Mouse (Mus musculus) retina, postnatal 7 days (tissue): Measurements from ENCODE around the gene Cnot3.
"Not testable (repeated sequence)": the region's sequence is repeated elsewhere in the genome, so short reads cannot be mapped to it uniquely, and the experiment has no call there.

Experiments used
- DNase-seq: peaks from one replicate; pipeline ENCODE4 v3.0.0-alpha.2; 2012; ENCODE audit warnings: low read depth, low spot score

Cnot3 gene

DNA sequence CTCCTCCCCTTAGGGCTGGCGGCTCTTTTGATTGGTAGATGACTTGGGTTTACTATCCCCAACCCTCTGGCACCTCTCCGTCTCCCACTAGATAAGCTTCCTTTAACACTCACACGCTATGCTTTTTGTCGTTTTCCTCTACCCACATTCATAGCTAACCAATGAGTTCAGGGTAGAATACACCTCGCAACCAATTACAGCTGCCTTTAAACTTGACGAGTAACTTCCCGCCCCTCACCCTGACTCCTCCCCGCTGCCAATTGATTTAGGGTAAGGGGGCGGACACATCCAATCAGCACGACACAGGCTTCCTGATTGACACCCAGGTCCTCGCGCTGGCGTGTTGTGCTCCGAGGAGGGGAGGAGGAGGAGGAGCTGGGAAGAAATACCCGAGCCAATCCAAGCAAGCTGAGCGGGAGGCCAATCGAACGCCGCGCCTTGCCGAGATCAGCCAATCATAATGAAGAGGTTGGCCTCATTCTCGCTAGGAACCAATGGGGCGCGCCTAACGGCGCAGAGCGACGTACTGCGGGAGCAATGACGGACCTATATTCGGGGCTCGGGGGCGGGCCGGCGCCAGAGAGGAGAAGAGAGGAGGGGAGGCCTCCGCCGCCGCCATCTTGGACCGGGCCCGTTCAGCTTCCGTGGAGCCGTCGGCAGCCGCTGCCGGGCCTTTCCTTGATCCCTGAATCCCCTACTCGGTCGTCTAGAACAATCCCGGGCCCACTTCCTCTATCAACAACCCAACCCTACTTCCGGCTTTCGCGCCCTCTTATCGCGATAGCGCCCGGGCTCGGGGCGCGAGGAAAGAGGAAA, at the start of gene Cnot3:
TSS of gene Cnot3 (plus strand) at position 597 of the 816 bp plus-strand sequence.
- peak; percentile 98 for DNase-seq

DNA sequence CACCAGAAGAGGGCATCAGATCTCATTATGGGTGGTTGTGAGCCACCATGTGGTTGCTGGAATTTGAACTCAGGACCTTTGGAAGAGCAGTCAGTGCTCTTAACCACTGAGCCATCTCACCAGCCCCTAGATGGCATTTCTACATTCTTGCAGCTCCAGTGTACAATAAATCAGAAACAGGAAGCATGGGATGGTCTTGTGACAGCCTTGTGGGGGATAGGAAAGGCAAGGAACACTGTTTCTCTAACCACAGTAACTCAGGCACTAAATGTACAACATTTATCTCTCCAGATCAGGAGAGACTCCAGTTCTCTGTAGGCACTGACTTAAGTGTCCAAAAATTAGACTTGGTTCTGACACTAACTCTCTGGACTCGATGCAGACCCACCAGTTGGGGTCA, 47.3 kb upstream of the Cnot3 start:
- not testable (repeated sequence) for DNase-seq

DNA sequence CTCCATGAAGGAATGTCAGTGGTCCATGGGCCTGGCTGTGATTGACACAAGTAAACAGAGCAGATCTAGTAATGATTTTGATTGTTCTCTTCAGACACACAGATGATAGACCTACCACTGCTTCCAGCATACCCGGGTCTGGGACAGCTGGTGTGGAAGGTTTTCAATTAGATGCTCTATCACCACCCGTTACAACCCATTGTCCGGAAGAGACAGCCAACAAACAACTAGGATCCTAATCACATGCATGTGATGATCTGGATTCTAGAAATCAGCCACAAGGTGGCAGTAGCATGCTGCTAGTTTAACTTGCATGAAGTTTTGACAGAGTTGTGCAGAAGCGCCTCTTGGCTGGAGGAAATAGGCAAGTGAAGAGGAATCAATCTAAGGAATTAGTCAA, 43.9 kb upstream of the Cnot3 start:
- DNase-seq = peak; percentile 70

DNA sequence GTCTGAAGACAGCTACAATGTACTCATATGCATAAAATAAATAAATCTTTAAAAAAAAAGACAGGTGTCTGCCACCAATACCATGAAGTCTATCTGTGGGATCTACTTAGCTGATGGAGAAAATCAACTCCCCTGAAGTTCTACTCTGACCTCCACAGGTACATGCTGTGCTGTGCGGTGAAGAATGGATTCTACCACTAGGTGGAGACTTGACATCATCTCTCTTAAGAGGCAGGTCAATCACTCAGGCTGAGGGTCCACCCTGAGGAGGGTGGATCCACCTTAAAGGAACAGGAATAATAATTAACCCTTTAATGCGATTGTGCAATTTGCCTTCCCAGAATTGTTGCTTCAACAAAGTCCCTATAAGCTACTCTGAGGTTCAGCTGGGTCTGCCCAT, 38.3 kb upstream of the Cnot3 start:
- peak; percentile 20 for DNase-seq

DNA sequence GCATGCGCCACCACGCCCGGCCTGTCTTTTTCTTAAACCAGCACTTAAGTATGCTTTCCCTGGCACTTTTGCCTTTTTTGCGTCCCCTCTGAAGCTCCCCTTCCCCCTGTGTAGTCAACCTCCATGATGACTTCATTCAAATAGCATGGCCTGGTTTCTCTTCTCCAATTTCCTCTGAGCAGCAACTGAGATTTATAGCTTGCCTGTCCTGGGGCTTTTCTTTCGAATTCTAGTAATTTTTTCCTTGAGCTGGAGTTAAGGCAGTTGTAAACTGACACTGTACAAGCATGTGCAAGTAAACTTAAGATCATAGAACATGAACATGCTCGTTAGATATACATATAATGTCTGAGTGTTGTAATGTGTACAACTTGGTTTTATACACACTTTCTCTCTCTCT, 37.7 kb upstream of the Cnot3 start:
- DNase-seq = no peak

DNA sequence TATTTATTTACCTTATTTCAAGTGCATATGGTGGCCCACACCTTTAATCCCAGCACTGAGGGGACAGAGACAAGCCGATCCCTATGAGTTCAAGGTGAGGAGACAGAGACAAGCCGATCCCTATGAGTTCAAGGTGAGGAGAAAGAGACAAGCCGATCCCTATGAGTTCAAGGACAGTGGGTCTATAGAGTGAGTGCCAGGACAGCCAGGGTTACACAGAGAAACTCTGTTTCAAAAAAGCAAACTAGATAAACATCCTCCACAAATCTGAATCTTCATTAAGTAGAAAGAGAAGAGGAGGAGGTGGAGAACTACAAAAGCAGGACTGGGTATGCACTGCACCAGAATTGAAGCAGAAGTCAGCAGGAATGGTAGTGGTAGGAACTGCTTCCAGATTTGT, 36.4 kb upstream of the Cnot3 start:
- DNase-seq = no peak

DNA sequence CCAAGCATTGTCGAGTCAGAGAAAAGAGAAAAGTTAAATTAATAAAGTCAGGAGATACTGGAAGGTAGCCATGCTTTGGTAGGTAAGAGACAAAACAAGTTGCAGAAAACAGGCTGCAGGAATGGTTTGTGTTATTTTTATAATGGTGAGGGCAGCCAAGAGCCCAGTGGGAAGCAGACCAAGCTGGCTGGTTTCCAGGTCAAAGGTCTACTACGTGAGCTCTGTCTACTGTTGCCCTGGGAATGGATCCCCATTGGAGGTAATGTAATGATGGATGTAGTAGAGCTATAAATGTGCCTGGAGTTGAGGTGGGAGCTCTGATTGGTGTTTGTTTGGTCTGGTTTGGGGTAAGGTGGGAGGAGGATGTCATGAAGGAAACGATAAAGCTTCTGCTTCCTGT, 36.0 kb upstream of the Cnot3 start:
- DNase-seq = no peak

DNA sequence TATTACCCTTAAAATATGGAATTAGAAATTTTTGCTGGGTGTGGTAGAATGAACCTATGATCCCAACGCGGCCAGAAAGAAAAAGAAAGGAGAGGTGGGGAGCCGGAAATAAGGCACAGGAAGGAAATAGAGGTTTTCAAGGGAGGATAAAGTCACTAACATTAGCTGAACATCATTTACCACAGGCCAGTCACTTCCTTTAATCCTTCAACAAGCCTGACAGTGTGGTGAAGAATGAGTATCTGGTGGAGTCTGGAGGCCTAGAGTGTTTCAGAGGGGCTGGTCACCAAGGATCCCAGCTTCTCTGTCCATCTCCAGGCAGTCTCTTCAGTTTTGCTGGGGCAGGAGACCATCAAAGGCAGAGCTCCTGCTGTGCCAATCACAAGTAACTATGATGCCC, 34.6 kb upstream of the Cnot3 start:
- DNase-seq = no peak

DNA sequence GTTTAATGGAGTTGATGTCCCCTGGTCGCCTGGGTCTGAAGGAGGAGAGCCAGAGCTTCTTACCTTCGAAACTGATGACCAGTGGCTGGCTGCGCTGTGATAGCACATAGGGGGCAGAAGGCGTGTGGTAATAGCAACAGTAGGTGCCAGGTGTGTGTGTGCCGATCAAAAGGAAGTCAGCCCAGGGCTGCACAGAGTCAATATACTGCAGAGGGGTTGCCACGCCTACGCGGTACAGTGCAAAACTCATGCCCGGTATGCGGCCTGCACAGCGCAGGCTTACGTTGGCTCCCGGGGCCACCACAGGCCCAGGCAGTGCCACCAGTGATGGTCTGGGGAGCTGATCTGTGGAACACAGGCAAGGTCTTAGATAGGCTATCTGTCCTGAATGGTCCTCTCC, 34.1 kb upstream of the Cnot3 start:
- no peak for DNase-seq

DNA sequence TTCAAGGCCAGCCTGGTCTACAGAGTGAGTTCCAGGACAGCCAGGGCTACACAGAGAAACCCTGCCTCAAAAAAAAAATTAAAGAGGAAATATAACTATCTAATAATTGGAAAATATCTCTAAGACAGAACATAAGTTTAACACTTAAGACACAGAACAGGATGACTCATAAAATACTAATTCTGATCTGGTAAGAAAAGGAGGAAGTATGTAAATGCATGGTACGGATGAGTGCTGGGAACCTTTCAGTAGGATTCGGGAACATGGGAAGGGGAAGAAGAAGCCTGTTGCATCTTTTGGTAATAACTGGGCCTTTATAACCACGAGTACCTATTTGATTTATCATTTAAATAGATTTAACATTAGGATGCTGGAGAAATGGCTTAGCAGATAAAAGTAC, 31.0 kb upstream of the Cnot3 start:
- no peak for DNase-seq

DNA sequence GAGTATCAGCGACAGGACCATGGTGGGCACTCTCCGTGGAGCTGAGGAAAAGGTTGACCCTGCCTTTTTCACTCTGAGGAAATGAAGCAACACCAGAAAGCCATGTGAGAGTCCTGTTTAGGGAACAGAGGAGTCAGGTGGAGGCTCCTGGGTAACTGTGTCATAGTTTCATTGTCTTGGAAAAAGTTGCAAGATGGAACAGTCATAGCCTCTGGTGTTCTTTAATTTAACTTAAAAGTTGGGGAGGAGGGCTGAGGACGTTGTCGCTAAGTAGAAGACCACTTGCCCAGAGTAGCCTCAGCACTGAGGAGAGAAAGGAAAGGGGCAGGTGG, 29.0 kb upstream of the Cnot3 start, which contains the start of gene Oscar:
TSS of gene Oscar (minus strand) at position 101 of the 332 bp plus-strand sequence.
- no peak for DNase-seq

DNA sequence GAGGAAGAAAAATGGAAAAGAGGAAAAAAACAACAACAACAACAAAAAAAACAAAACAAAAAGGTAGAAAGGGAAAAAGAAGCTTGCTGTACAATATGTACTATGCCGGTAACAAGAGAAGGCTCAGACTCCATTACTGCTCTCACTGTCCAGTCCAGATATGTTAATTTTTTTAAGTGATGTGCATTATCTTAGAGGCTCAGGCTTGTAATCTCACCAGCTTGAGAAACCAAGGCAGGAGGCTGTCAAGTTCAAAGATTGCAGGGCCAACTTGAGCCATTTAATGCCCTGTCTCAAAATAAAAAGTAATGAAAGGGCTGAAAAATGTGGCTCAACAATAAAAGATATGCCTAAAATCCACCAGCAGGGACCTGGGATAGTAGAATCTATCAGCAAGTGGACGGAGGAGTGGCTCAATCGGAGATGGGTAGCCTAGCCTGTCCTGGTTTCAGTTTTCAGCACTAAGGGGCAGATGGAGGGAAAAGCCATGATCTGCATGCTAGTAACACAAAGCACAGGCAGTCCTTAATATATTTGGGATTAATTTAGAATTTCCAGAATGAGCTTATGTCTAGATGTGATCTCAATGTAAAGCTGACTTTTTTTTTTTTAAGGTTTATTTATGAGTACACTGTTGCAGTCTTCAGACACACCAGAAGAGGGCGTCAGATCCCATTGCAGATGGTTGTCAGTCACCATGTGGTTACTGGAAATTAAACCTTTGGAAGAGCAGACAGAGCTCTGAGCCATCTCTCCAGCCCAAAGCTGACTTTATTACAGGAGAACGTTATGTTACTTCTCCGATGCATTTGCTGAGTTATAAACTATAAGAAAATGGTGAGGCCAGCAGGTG, 28.5 kb upstream of the Cnot3 start:
- DNase-seq = no peak

DNA sequence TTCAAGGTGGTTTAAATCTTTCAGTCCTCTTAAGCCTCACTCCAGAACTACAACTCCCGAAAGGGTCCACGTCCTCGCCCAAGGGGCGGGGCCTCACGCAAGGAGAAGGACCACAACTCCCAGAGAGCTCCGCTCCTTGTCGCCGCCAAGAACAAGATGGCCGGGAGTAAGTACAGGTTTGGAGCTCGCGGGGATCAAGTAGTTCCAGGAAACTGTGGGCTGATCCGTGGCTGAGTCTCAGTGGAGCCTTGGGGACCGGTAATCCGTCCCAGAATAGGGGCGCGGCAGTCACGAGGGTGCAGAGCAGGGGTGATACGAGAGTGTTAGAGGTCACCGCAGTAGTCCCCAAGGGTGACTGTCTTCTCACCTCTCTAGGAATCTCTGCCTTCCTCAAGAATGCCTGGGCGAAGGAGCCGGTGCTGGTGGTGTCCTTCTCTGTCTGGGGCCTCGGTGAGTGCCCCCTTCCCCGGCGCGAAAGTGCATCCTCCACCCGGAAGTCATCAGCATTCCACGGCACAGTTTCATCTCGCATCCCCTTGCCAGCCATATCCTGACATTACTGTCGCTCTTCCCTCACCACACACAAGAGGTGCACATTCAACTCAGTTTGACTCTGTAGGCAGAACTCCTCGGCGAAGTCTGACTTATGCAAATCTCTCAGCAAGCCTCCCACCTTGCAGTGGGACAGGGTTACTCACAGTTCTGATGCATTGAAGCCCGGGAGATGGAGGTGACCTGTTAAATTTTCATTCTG, 27.6 kb upstream of the Cnot3 start, which contains the start of gene Ndufa3:
TSS of gene Ndufa3 (plus strand) at position 132 of the 754 bp plus-strand sequence.
- peak; percentile 86 for DNase-seq

DNA sequence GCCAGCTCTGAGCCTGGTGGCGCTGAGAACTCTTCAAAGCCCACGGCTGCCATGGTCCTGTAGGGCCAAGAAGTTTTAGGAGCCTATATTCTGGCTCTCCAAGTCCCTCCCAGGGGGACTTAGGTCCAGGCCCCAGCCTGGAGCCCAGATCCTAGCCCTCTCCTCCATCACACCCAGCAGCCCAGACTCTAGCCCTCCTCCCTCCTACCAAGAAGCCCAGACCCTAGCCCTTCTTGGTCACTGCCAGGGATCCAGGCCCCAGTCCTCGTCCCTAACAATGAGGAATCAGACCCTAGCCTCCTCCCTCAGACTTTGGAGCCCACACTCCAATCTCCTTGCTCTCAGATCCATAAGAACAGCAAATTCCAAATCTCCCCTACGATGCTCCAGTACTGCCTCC, 16.0 kb upstream of the Cnot3 start:
- no peak for DNase-seq

DNA sequence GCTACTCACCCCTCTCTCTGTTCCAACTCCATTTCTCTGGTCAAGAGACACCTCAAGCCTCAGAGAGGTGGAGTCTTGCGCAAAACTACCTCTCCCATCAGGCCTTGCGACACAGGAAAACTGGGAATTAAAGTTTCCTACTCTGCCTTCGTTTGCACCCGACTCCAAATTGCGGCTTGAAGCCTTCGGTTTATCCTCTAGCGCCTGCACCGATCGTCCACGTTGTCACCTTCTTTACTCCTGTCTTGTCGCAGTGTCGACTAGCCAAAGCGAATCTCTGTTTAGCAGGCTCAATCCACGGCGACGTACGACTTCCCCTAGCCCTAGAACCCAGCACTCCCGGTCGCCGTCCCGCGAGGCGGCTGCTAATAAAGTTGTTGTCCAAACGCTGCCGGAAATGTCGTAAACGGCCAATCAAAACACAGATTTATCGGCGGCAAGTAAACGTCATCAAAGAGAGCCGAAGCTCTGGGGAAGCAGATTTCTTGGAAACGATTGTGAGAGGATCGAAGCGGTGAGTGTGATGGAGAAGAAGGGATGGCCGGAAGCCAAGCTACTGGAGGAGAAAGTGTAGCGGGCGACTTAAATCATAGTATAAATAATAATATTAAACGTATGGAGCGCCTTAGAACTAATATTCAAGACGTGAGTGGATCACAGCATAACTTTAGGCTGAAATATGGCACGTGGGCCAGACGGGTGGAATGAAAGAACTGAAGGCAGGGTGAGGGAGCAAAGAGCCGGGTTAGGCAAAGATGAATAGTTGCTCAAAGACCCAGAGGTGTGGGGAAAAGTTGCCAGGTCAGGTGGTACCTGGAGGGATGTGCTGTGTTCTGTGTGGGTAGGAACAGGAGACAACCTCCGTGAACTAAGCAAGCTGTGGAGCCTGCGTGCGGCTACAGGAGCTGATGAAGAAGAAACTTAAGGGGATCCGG, 15.3 kb upstream of the Cnot3 start, which contains the start of the genes Tfpt and Prpf31:
TSS of gene Tfpt (minus strand) at position 387 of the 935 bp plus-strand sequence.
TSS of gene Prpf31 (plus strand) at position 443 of the 935 bp plus-strand sequence.
- peak; percentile 94 for DNase-seq

DNA sequence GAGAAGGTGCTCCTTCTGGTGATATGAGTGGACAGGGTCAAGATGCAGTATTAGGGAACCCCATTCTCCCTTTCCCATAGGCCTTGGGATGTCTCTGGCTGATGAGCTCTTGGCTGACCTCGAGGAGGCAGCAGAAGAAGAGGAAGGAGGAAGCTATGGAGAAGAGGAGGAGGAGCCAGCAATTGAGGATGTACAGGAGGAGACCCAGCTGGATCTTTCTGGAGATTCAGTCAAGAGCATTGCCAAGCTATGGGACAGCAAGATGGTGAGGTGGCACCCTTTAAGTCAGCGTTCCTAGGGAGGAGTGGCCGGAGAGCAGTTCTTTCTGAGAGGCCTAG, 14.6 kb upstream of the Cnot3 start:
- no peak for DNase-seq

DNA sequence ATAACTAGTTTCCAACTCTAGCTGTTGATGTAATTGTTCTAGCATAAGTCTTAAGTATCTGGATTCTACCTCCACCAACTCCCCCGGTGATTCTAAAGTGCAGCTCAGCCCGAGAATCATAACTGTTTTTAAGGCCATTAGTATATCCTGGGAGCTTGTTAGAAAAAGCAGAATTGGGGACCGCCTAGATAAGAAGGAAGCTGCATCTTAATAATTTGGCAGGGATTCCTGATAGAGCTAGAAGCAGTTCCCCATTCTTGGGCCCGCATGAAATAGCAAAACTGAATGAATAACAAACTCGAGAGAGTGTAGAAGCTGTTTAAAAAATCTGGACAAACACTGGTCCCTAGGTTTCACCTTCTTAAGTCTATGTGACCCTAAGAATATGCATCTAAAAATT, 1.7 kb upstream of the Cnot3 start:
- DNase-seq = no peak

DNA sequence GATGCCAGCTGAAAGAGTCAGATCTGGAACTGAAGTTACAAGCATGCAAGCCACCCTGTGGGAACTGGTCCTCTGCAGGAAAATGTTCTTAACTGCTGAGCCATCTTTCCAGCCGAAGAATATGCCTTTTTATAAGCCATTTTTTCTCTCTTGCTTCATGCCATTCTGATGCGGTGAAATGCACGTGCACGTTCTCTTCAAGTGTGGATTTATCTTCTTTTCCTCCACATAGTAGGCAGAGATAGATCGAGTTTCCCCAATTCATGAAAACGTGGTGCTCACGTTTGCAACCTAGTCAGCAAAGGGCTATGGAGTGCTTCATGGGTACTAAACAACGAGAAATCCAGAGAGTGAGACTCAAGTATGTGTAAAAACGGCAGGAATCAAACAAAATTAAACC, 1.2 kb upstream of the Cnot3 start:
- no peak for DNase-seq

DNA sequence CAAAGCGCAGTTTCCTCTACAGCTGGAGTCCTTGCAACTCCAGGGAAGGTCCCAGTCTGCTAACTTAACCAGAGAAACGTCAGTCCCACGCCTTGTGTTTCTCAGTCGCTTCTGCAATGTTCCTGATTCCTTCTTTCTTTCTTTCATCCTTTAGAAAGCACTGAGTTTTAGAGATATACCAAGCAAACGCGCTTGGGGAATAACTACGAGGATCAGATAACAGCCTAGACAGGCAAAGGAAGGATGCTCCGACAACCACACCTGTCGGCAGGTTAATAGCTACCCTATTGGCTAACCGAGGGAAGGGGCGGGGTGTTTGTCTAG, 758 bp upstream of the Cnot3 start:
- no peak for DNase-seq

DNA sequence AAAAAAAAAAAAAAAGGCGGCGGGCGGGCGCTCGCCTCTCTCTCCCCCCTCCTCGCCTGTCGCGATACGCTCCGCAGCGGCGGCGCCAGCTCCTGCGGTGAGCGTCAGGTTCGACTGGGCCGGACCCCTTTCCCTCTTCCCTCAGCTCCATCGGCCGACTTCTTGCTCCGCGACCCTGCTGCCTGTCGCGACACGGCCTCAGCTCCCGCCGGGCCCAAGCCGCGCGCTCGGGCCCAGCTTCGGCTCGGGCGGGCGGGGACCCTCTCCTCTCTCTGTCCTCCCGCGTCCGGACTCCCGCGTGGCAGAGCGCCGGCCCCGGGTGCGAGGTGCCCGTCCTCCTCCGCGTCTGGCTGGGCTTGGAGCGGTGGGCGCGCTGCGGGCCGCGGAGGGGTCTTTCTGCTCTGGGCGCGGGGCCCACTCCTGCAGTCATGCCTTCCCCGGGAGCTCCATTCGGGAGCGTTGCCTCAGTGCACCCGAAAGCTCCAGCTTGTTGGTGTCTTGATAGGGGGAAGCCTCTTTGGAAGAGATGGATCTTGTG, 489 bp downstream of the Cnot3 start:
- no peak for DNase-seq

DNA sequence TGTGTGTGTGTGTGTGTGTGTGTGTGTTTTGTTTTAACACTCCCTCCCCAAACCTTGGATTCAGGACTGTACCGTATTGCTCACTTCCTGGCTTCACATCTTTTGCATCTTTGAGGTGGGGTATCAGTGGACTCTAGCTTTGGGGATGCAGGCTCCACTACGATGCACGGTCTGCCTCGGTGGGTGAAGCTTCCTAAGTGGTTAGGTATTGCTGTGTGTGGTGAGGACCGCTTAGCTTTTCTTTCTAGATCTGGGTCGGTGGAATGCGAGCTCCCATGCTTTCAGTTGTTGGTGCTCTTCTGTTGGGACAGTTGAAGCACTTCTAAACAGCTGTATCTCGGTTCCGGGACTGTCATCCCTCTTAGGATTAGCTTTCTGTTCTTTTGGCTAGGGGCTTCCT, 1.1 kb downstream of the Cnot3 start:
- no peak for DNase-seq
